ENCODE assay signal across 8 mouse cellular contexts in genomic region chr7:34234610-34235561, GRCm38 (mm10). TPM values are rescaled to one million over a fixed set of nuclear protein-coding genes. Genes with fewer than 3 reads are reported as not detected.
DNase-seq lines count a peak whose midpoint lies in the region; ATAC-seq lines count a peak whose summit lies in the region.

No protein-coding gene starts in this region.

- no peak for ATAC-seq in CD4-positive, CD25-positive, alpha-beta regulatory T cell, adult 4 months
- ATAC-seq in megakaryocyte, adult 5-6 weeks (ENCODE audit: poor library complexity, severe bottlenecking): no peak
- ATAC-seq in neural tube, embryonic 12.5 days (ENCODE audit: low FRiP score, low read depth): peak; percentile 1; the same call in 1 of the 2 replicates

- H3K9me3 ChIP-seq in megakaryocyte, embryonic 14.5 days: no peaks in the 10 kb centered on the region
- H3K9me3 ChIP-seq in neural tube, embryonic 12.5 days: no peaks in the 10 kb centered on the region

- 2% methylated on average over 17 of the region's 17 CpGs for WGBS in neural tube, embryonic 12.5 days

- peaks cover 68% of the 10 kb centered on the region for H3K4me1 ChIP-seq in megakaryocyte, embryonic 14.5 days
- peaks cover 18% of the 10 kb centered on the region; the same call in 1 of the 2 replicates for H3K4me1 ChIP-seq in neural tube, embryonic 12.5 days

- peak; percentile 23 for DNase-seq in CD4-positive, CD25-positive, alpha-beta regulatory T cell, adult 2 months (ENCODE audit: low read depth, low spot score)
- peak; percentile 2 for DNase-seq in hindlimb bud, embryonic 11.5 days (ENCODE audit: extremely low spot score, low read depth, low spot score)
- no peak for DNase-seq in left cerebral cortex, postnatal 10 days (ENCODE audit: extremely low spot score in 1 of 2, low spot score in 2 of 2)
- DNase-seq in frontal cortex, postnatal 36 days (ENCODE audit: low spot score in 2 of 2): no peak

- no peaks in the 10 kb centered on the region for H3K27me3 ChIP-seq in megakaryocyte, embryonic 14.5 days (replicated peaks)
- no peaks in the 10 kb centered on the region for H3K27me3 ChIP-seq in neural tube, embryonic 12.5 days (replicated peaks)

- H3K36me3 ChIP-seq in megakaryocyte, embryonic 14.5 days (replicated peaks; ENCODE audit: low read length): peaks cover 43% of the 10 kb centered on the region
- H3K36me3 ChIP-seq in neural tube, embryonic 12.5 days: peaks cover 37% of the 10 kb centered on the region

- H3K9ac ChIP-seq in neural tube, embryonic 12.5 days: peak overlapping the region; percentile 36

- H3K4me3 ChIP-seq in megakaryocyte, embryonic 14.5 days (replicated peaks): peak overlapping the region; percentile 97
- H3K4me3 ChIP-seq in neural tube, embryonic 12.5 days: peak overlapping the region; percentile 39

- intact Hi-C loops in left cerebral cortex, postnatal 10 days (cut with DNase I): no loop called here

- peak overlapping the region; percentile 65 for H3K4me2 ChIP-seq in neural tube, embryonic 12.5 days (replicated peaks)

- peak overlapping the region; percentile 42; the same call in 1 of the 2 replicates for H3K27ac ChIP-seq in neural tube, embryonic 12.5 days

RNA-seq across cellular contexts. Expression of gene Gpi1, which starts 4.8 kb away (rescaled TPM):
- 100 to 1,000 TPM; 458 to 463 TPM for polyA plus RNA-seq in CD4-positive, CD25-positive, alpha-beta regulatory T cell, adult 4 months (2017; shearing (Covaris generic))
- polyA plus RNA-seq in megakaryocyte, embryonic 14.5 days (2012; ENCODE audit: insufficient read depth, low replicate concordance): 1,962 and 3,728 TPM in 2 replicates
- total RNA-seq in megakaryocyte, adult 5-6 weeks (2015): 345 and 348 TPM in 2 replicates
- 393 and 429 TPM in 2 replicates for total RNA-seq in megakaryocyte, adult 5-6 weeks (2017)
- 273 and 294 TPM in 2 replicates for polyA plus RNA-seq in neural tube, embryonic 12.5 days (2016; fragmentation: Nextera tagmentation; extraction: Ambion mirVana)
- 100 to 1,000 TPM; 577 to 619 TPM for total RNA-seq in left cerebral cortex, postnatal 10 days (2021)

RNA-seq across cellular contexts. Expression of gene Gm6096, which starts 16.0 kb away (rescaled TPM):
- polyA plus RNA-seq in CD4-positive, CD25-positive, alpha-beta regulatory T cell, adult 4 months (2017; shearing (Covaris generic)): 1 to 10 TPM in 1 of 2 experiments, not detected in 1; 1.6 TPM
- polyA plus RNA-seq in megakaryocyte, embryonic 14.5 days (2012; ENCODE audit: insufficient read depth, low replicate concordance): not detected in 2 replicates
- total RNA-seq in megakaryocyte, adult 5-6 weeks (2015): not detected in 2 replicates
- not detected in 2 replicates for total RNA-seq in megakaryocyte, adult 5-6 weeks (2017)
- polyA plus RNA-seq in neural tube, embryonic 12.5 days (2016; fragmentation: Nextera tagmentation; extraction: Ambion mirVana): 0.83 TPM in 1 of 2 replicates, not detected in the other
- total RNA-seq in left cerebral cortex, postnatal 10 days (2021): not detected

RNA-seq across cellular contexts. Expression of gene Pdcd2l, which starts 38.4 kb away (rescaled TPM):
- 10 to 100 TPM; 27.0 to 30.8 TPM for polyA plus RNA-seq in CD4-positive, CD25-positive, alpha-beta regulatory T cell, adult 4 months (2017; shearing (Covaris generic))
- 4.0 and 6.7 TPM in 2 replicates for polyA plus RNA-seq in megakaryocyte, embryonic 14.5 days (2012; ENCODE audit: insufficient read depth, low replicate concordance)
- 26.1 and 30.6 TPM in 2 replicates for total RNA-seq in megakaryocyte, adult 5-6 weeks (2015)
- total RNA-seq in megakaryocyte, adult 5-6 weeks (2017): 33.9 and 37.0 TPM in 2 replicates
- 66.2 and 77.8 TPM in 2 replicates for polyA plus RNA-seq in neural tube, embryonic 12.5 days (2016; fragmentation: Nextera tagmentation; extraction: Ambion mirVana)
- total RNA-seq in left cerebral cortex, postnatal 10 days (2021): 10 to 100 TPM; 24.9 to 28.9 TPM

Comparison
In these comparisons a context has a peak if more than half of its experiments do, and no peak if none do; other contexts are left out.
1. DNase-seq: peak in CD4-positive, CD25-positive, alpha-beta regulatory T cell, adult 2 months (single experiment) and hindlimb bud, embryonic 11.5 days (single experiment); none in left cerebral cortex, postnatal 10 days (0 of 2) and frontal cortex, postnatal 36 days (0 of 2).